Mouse (Mus musculus) forebrain, embryonic 13.5 days (tissue): Measurements from ENCODE around the gene Cox7a1. TPM values are rescaled to one million over a fixed set of nuclear protein-coding genes. Genes with fewer than 3 reads are reported as not detected.
A peak's percentile ranks its signal among the peaks of the same experiment; 100 is the strongest.

Experiments
- ATAC-seq: fragments of 200-750 bp; cut with Nextera tagmentation; 2 replicates; pipeline ENCODE4 v1.8.0; 2017
- H3K27ac ChIP-seq: fragments of 300-500 bp; sonication (generic); 2 replicates; pipeline ENCODE4 v1.5.1; 2015; ENCODE audit warnings: inconsistent platforms, mild to moderate bottlenecking, moderate library complexity
- H3K27me3 ChIP-seq: fragments of 300-500 bp; sonication (generic); 2 replicates; pipeline ENCODE4 v1.6.1; 2015; ENCODE audit warnings: mild to moderate bottlenecking, inconsistent platforms
- H3K36me3 ChIP-seq: fragments of 300-500 bp; sonication (generic); 2 replicates; pipeline ENCODE4 v1.6.1; 2015; ENCODE audit warnings: mild to moderate bottlenecking, inconsistent platforms; ENCODE audit not compliant: poor library complexity, severe bottlenecking
- H3K4me1 ChIP-seq: fragments of 300-500 bp; sonication (generic); 2 replicates; pipeline ENCODE4 v1.6.1; 2015; ENCODE audit warnings: inconsistent platforms
- H3K4me2 ChIP-seq: fragments of 300-500 bp; sonication (generic); 2 replicates; pipeline ENCODE4 v1.6.1; 2015; ENCODE audit warnings: inconsistent platforms, mild to moderate bottlenecking, moderate library complexity
- H3K4me3 ChIP-seq: fragments of 300-500 bp; sonication (generic); 2 replicates; pipeline ENCODE4 v1.5.1; 2015; ENCODE audit warnings: mild to moderate bottlenecking, inconsistent platforms
- H3K9ac ChIP-seq: fragments of 300-500 bp; sonication (generic); 2 replicates; pipeline ENCODE4 v1.6.1; 2015; ENCODE audit warnings: mild to moderate bottlenecking, inconsistent platforms
- H3K9me3 ChIP-seq: fragments of 300-500 bp; sonication (generic); replicated peaks from 2 replicates; pipeline ENCODE4 v1.6.1; 2016; ENCODE audit warnings: inconsistent platforms
- WGBS: fragments of 180-500 bp; shearing (Covaris S2); methylation state at CpG from one replicate; pipeline ENCODE4 v1.1.7; 2015; 5-methylcytosine and 5-hydroxymethylcytosine counted together
- polyA plus RNA-seq: library from polyadenylated mRNA; unstranded; fragments of >200 nt; fragmentation: Nextera tagmentation; extraction: Ambion mirVana; gene quantifications from 2 replicates; pipeline ENCODE4 v1.2.1, GENCODE M21; 2015

Cox7a1 gene
- polyA plus RNA-seq, 1 experiment from 2014 or later, result 1.7 TPM

DNA sequence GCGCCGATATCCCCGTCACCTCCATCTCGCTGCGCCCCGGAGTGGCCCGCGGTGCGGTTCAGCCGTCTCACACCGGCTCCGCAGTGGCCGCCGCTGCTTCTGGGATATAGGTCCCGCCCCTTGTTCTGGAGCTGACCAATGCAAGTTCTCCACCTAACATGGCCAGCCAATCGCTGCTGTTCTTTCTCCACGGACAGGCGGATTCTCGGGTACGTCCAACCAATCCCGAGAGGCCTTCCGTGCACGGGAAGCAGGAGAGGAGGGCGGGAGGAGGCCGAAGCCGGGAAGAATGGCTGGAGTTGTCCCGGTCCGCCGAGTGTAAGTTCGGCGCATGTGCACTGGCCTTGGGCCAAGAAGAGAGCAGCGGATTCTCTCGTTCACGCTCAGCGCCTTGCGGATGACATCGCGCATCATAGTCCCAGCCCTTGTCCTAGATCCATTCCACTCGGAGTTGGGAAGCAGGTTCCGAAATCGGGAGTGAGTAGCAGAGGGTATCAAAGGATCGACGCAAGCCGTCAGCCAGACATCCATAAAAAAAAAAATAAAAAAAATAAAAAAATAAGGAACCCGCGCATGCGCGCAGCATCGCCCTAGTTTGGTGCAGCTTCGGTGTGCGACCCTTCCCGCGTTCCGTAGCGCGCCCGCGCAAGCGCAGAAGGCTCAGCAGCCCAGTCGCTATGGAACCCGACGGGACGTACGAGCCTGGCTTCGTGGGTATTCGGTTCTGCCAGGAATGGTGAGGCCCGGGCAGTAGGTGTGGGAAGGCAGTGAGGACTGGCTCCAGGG, 47.9 kb downstream of the Cox7a1 start, which contains the start of the genes Polr2i and Tbcb:
TSS of gene Polr2i (plus strand) at position 280 of the 786 bp plus-strand sequence.
TSS of gene Tbcb (minus strand) at position 604 of the 786 bp plus-strand sequence.
- WGBS, result under 1% methylated on average over 67 of the region's 67 CpGs
- Histone ChIP-seq H3K9ac (peak within 1 kb of the TSS; percentile 80), H3K36me3 (peaks cover 45% of the 10 kb centered on the region), H3K4me1 (peaks cover 20% of the 10 kb centered on the region), H3K27ac (peak within 1 kb of the TSS; percentile 97), H3K4me2 (peak within 1 kb of the TSS; percentile 79), H3K9me3 (no peaks in the 10 kb centered on the region), H3K27me3 (no peaks in the 10 kb centered on the region), H3K4me3 (peak within 1 kb of the TSS; percentile 77)
- peak; percentile 97 for ATAC-seq

DNA sequence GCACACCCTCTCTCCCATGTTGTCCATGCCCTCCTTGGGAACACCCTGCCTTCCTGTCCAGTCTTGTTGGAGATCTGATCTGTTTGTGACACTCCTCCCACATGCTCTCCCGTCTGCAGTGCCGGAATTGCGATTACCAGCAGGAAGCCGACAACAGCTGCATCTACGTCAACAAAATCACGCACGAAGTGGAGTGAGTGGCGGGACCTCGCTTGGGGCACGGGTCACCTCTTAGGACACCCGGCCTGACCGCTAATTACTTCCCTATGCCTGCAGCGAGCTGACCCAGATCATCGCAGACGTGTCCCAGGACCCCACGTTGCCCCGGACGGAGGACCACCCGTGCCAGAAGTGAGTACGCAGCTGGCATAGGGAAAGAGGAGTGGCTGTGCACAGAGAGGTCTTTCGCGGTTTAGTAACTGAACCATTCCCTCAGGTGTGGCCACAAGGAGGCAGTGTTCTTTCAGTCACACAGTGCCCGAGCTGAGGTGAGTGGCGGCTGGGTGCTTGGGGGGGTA, 48.7 kb downstream of the Cox7a1 start:
- Histone ChIP-seq H3K27me3 (no peaks in the 10 kb centered on the region), H3K4me2 (peak overlapping the region; percentile 79), H3K9me3 (no peaks in the 10 kb centered on the region), H3K36me3 (peaks cover 36% of the 10 kb centered on the region), H3K4me1 (peaks cover 20% of the 10 kb centered on the region), H3K9ac (peak overlapping the region; percentile 80), H3K27ac (peak overlapping the region; percentile 97), H3K4me3 (peak overlapping the region; percentile 77)
- peak; percentile 0 for ATAC-seq
- WGBS, result 4% methylated on average over 24 of the region's 24 CpGs

DNA sequence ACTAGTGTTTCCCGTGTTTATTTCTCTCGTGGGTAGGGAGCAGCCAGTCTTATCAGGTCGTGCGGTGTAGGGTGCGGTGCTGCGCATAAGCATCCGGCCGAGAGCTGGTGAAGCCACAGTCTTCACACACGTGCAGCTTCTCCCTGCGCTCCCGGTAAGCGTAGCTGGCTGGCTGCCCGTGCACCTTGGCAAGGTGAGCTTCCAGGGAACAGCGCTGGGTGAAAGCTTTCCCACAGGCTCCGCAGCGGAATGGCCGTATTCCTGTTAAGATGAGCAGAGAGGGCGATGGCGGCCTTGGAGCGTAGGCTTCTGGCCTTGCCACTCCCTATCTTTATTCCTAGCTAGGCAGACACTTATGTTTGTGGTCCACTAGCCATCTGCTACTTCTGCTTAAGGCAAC, 49.4 kb downstream of the Cox7a1 start:
- WGBS, result 92% methylated on average over 20 of the region's 20 CpGs
- Histone ChIP-seq H3K27me3 (no peaks in the 10 kb centered on the region), H3K27ac (no peak overlapping the region), H3K9ac (no peak overlapping the region), H3K4me1 (peaks cover 20% of the 10 kb centered on the region), H3K36me3 (peaks cover 29% of the 10 kb centered on the region), H3K4me2 (peak overlapping the region; percentile 79; the same call in 1 of the 2 replicates), H3K4me3 (peak overlapping the region; percentile 77), H3K9me3 (no peaks in the 10 kb centered on the region)
- ATAC-seq, result no peak

DNA sequence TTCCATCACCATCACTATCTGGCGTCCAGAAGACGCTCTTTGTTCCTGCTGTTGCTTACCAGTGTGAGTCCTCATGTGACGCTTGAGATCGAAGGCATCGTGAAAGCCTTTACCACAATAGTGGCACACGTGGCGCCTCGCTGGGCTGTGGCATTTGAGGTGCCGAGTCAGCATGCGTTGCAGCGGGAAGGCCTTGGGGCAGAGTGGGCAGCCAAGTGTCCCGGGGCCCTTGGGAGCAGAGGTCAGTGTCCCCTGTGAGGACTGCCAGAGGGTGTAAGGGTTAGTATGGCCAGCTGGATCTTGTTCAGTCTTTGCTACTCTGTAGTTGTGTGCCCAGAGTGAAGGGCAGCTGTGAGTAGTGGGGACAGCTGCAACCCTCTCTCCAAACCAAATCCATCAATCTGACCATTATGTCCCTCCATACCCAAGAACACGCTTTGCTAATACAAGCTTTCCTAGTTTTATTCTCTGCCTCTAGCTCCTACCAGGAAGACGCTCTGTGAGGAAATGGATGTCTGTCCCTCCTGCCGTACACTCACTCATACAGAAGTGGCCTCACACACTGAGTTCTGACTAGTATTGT, 50.4 kb downstream of the Cox7a1 start:
- Histone ChIP-seq H3K36me3 (peaks cover 29% of the 10 kb centered on the region), H3K4me3 (no peak overlapping the region), H3K9ac (no peak overlapping the region), H3K4me1 (peaks cover 20% of the 10 kb centered on the region), H3K4me2 (no peak overlapping the region), H3K27ac (no peak overlapping the region), H3K9me3 (no peaks in the 10 kb centered on the region), H3K27me3 (no peaks in the 10 kb centered on the region)
- no peak for ATAC-seq
- WGBS, result 95% methylated on average over 15 of the region's 15 CpGs

DNA sequence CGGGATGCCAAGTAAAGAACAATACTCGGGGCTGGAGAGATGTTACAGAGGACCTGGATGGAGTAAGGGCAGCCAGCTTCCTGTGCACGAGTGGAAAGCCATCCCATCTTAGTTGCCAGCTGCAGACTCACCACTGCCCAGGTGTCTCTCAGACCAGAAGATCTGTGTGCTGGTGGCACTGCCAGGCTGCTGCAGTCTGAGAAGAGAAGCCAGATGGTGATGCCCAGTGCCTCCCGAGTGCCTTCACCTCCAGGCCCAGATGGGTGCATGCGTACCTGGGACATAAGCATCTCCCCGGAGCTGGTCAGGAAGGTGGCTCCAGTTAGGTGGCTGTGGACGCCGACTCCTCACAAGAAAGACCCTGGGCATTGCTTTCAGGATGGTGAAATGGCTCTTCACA, 51.1 kb downstream of the Cox7a1 start:
- Histone ChIP-seq H3K4me2 (no peak overlapping the region), H3K36me3 (peaks cover 32% of the 10 kb centered on the region), H3K4me1 (peaks cover 20% of the 10 kb centered on the region), H3K9ac (no peak overlapping the region), H3K27me3 (no peaks in the 10 kb centered on the region), H3K9me3 (no peaks in the 10 kb centered on the region), H3K27ac (no peak overlapping the region), H3K4me3 (no peak overlapping the region)
- no peak for ATAC-seq
- WGBS, result 91% methylated on average over 8 of the region's 8 CpGs

- Histone ChIP-seq H3K9ac (no peak within 1 kb of the TSS), H3K9me3 (no peaks in the 10 kb centered on the region), H3K4me3 (no peak within 1 kb of the TSS), H3K4me2 (no peak within 1 kb of the TSS), H3K36me3 (peaks cover 36% of the 10 kb centered on the region), H3K27me3 (no peaks in the 10 kb centered on the region), H3K4me1 (peaks cover 17% of the 10 kb centered on the region), H3K27ac (no peak within 1 kb of the TSS)
- WGBS, result 86% methylated on average over 4 of the region's 4 CpGs
- ATAC-seq, result no peak
These were observed 51.7 kb downstream of the Cox7a1 start, which contains the start of gene Ovol3 for GRCm38 (mm10) chr7:30235625-30236024. Gene Ovol3, minus strand, starts transcription at chr7:30235725.

Other genes starting within 250 kb of the Cox7a1 start
- gene Zfp74, start 230.1 kb upstream of the Cox7a1 start, polyA plus RNA-seq, result 16.6 TPM in 2 replicates
- gene Zfp568, start 200.2 kb upstream of the Cox7a1 start, polyA plus RNA-seq, result 5.7 and 6.0 TPM in 2 replicates
- gene Zfp14, start 132.8 kb upstream of the Cox7a1 start, polyA plus RNA-seq, result 9.6 and 10.6 TPM in 2 replicates
- gene Zfp82, start 111.2 kb upstream of the Cox7a1 start, polyA plus RNA-seq, result 10.3 and 11.8 TPM in 2 replicates
- 1.7 and 3.5 TPM in 2 replicates for gene Gm26920, start 93.7 kb upstream of the Cox7a1 start, polyA plus RNA-seq
- 19.3 and 20.9 TPM in 2 replicates for gene Zfp566, start 93.6 kb upstream of the Cox7a1 start, polyA plus RNA-seq
- gene Zfp260, start 89.4 kb upstream of the Cox7a1 start, polyA plus RNA-seq, result 118 and 121 TPM in 2 replicates
- 19.0 and 21.1 TPM in 2 replicates for gene Zfp382, start 62.2 kb upstream of the Cox7a1 start, polyA plus RNA-seq
- gene Zfp146, start 14.4 kb upstream of the Cox7a1 start, polyA plus RNA-seq, result 19.5 and 23.7 TPM in 2 replicates
- 51.9 and 54.9 TPM in 2 replicates for gene Capns1, start 14.7 kb downstream of the Cox7a1 start, polyA plus RNA-seq
- 189 and 194 TPM in 2 replicates for gene Polr2i, start 47.8 kb downstream of the Cox7a1 start, polyA plus RNA-seq
- 318 and 339 TPM in 2 replicates for gene Tbcb, start 48.1 kb downstream of the Cox7a1 start, polyA plus RNA-seq
- gene Ovol3, start 51.6 kb downstream of the Cox7a1 start, polyA plus RNA-seq, result not detected in 2 replicates
- gene Thap8, start 96.0 kb downstream of the Cox7a1 start, polyA plus RNA-seq, result 0.21 and 0.68 TPM in 2 replicates
- 11.6 and 13.2 TPM in 2 replicates for gene Wdr62, start 96.3 kb downstream of the Cox7a1 start, polyA plus RNA-seq
- 88.8 and 91.4 TPM in 2 replicates for gene Clip3, start 107.6 kb downstream of the Cox7a1 start, polyA plus RNA-seq
- 101 and 102 TPM in 2 replicates for gene Alkbh6, start 124.6 kb downstream of the Cox7a1 start, polyA plus RNA-seq
- 9.2 and 12.7 TPM in 2 replicates for gene Syne4, start 130.7 kb downstream of the Cox7a1 start, polyA plus RNA-seq
- not detected in 2 replicates for gene E130208F15Rik, start 137.6 kb downstream of the Cox7a1 start, polyA plus RNA-seq
- gene Sdhaf1, start 139.8 kb downstream of the Cox7a1 start, polyA plus RNA-seq, result 24.2 and 24.7 TPM in 2 replicates
- 8.1 and 9.7 TPM in 2 replicates for gene Lrfn3, start 178.6 kb downstream of the Cox7a1 start, polyA plus RNA-seq
- gene Tyrobp, start 229.6 kb downstream of the Cox7a1 start, polyA plus RNA-seq, result 12.1 and 15.6 TPM in 2 replicates
- gene Hcst, start 235.7 kb downstream of the Cox7a1 start, polyA plus RNA-seq, result 0.88 TPM in 1 of 2 replicates, not detected in the other
- gene Nfkbid, start 237.6 kb downstream of the Cox7a1 start, polyA plus RNA-seq, result 1.3 and 1.6 TPM in 2 replicates